20 mouse cellular contexts compared by ENCODE assay signal in the genomic region with DNA sequence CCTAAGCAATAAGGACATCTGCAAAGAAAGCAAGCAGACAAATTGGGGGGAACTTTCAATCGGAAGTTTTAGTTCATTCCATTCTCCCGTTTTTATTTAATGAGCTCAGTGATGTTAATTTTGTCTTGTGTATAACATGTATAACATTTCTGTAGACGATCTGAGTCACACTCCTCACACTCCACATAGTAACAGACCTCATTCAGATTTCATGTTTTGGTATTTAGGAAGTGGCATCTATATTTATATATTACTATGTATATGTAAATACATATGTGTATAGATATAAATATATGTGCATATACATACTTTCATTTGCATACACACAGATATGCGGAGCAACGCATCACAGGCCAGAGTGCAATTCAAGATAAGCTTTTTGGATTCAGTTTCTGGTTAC.
"Had no signal": no experiment of that assay in that cellular context is flagged by ENCODE, and none has a peak within 500 bp of the region (broad histone marks: within the 10 kb centered on the region; RNA-seq: fewer than 3 reads in every experiment).

No protein-coding gene starts in this region.

- H3K4me3 ChIP-seq: megakaryocyte, embryonic 14.5 days; midbrain, embryonic 10.5 days; midbrain, embryonic 12.5 days; myocyte; neural tube, embryonic 13.5 days; neural tube, embryonic 15.5 days had no signal

- H3K9ac ChIP-seq: lung, embryonic 14.5 days; midbrain, embryonic 12.5 days; neural tube, embryonic 13.5 days; neural tube, embryonic 15.5 days had no signal

- H3K9me3 ChIP-seq: megakaryocyte, embryonic 14.5 days; midbrain, embryonic 10.5 days; midbrain, embryonic 12.5 days; neural tube, embryonic 13.5 days; neural tube, embryonic 15.5 days had no signal

- H3K4me1 ChIP-seq: neural tube, embryonic 15.5 days had no signal

- DNase-seq: lung, adult 18-20 months; lung, embryonic 14.5 days; lung, postnatal 10 days; lung, postnatal 4 days; midbrain, embryonic 14.5 days; retina, postnatal 1 day; right cerebral cortex, adult 18-20 months; right cerebral cortex, postnatal 25 days; right cerebral cortex, postnatal 4 days; spleen, adult 18-20 months; thymus, adult 18-20 months; thymus, postnatal 25 days; thymus, postnatal 4 days had no signal

- ATAC-seq: midbrain, embryonic 16.5 days had no signal

- H3K27ac ChIP-seq: midbrain, embryonic 10.5 days; midbrain, embryonic 12.5 days; neural tube, embryonic 13.5 days; neural tube, embryonic 15.5 days had no signal

- H3K36me3 ChIP-seq: midbrain, embryonic 10.5 days; midbrain, embryonic 12.5 days; neural tube, embryonic 13.5 days; neural tube, embryonic 15.5 days had no signal

- H3K27me3 ChIP-seq: megakaryocyte, embryonic 14.5 days; midbrain, embryonic 12.5 days; neural tube, embryonic 13.5 days; neural tube, embryonic 15.5 days had no signal

- H3K4me2 ChIP-seq: lung, embryonic 14.5 days; midbrain, embryonic 12.5 days; neural tube, embryonic 13.5 days; neural tube, embryonic 15.5 days had no signal
